Mouse (Mus musculus) bone marrow macrophage, adult 2 months (primary cell): Measurements from ENCODE around the gene Opalin.

ENCODE experiments used
- CTCF ChIP-seq: IDR thresholded peaks from 2 replicates; pipeline ENCODE4 v1.5.1; 2012; ENCODE audit warnings: low read depth, mild to moderate bottlenecking, low read length, moderate library complexity
- POLR2A ChIP-seq: IDR thresholded peaks from 2 replicates; pipeline ENCODE4 v1.6.1; 2012; ENCODE audit warnings: mild to moderate bottlenecking, low read depth, low read length, borderline replicate concordance

DNA sequence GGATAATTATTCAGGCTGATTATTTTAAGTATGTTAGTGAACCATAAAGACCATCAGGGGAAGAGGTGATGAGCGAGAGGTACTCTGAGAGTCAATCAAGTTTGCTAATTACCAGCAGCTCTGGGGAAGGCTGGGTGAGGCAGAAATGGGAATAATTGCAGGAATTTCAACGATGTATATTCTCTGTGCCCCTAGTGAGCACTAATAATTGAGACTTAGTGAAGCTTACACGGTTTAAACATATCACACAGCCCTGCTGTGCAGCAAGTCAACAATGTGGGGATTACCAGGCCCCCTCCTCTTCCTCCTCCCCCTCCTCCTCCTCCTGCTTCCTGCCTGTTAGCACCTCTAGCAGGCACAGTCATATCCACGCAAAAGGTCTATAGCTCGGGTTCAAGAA lies 37.7 kb upstream of the Opalin start:
- TF ChIP-seq CTCF (no peak), POLR2A (no peak)
